Mouse (Mus musculus): ENCODE data around the gene Btbd35f21. TPM values are rescaled to one million over a fixed set of nuclear protein-coding genes. Genes with fewer than 3 reads are reported as not detected.
"Not testable (repeated sequence)": the region's sequence is repeated elsewhere in the genome, so short reads cannot be mapped to it uniquely, and the experiment has no call there.

Gene Btbd35f21
- not detected in 2 replicates for polyA plus RNA-seq (2015; fragmentation: Nextera tagmentation; extraction: Ambion mirVana)

GRCm38 (mm10) chrX:32725809-32726208 lies at the start of gene Btbd35f21:
TSS of gene Btbd35f21 (plus strand) at chrX:32726109.
- not testable (repeated sequence) for H3K9me3 ChIP-seq (replicated peaks); H3K27me3 ChIP-seq; ATAC-seq (ENCODE audit: insufficient number of reproducible peaks, low FRiP score, low TSS enrichment, low read depth); H3K27ac ChIP-seq (replicated peaks); H3K4me2 ChIP-seq (replicated peaks); H3K9ac ChIP-seq; H3K4me1 ChIP-seq; H3K4me3 ChIP-seq (replicated peaks); H3K36me3 ChIP-seq
- 71% methylated on average over 1 of the region's 2 CpGs for WGBS

Other genes with a start within 250 kb of the Btbd35f21 start
- gene Btbd35f1, start 166.1 kb upstream of the Btbd35f21 start, polyA plus RNA-seq (2015; fragmentation: Nextera tagmentation; extraction: Ambion mirVana) = not detected in 2 replicates
- gene Gm5926, start 75.4 kb upstream of the Btbd35f21 start, polyA plus RNA-seq (2015; fragmentation: Nextera tagmentation; extraction: Ambion mirVana) = not detected in 2 replicates
- not detected in 2 replicates for gene Btbd35f30, start 168.5 kb downstream of the Btbd35f21 start, polyA plus RNA-seq (2015; fragmentation: Nextera tagmentation; extraction: Ambion mirVana)
- not detected in 2 replicates for gene Gm21789, start 215.7 kb downstream of the Btbd35f21 start, polyA plus RNA-seq (2015; fragmentation: Nextera tagmentation; extraction: Ambion mirVana)
- not detected in 2 replicates for gene Btbd35f5, start 247.8 kb downstream of the Btbd35f21 start, polyA plus RNA-seq (2015; fragmentation: Nextera tagmentation; extraction: Ambion mirVana)

Measured in embryonic facial prominence, embryonic 15.5 days (tissue).